Mouse (Mus musculus): ENCODE measurements at regions not wholly inside any gene's neighbourhood (a gene's known extent, or its start where the extent isn't known, plus 50 kb on each side); places are given as distances from the start of the nearest gene placed in this dataset.

DNA sequence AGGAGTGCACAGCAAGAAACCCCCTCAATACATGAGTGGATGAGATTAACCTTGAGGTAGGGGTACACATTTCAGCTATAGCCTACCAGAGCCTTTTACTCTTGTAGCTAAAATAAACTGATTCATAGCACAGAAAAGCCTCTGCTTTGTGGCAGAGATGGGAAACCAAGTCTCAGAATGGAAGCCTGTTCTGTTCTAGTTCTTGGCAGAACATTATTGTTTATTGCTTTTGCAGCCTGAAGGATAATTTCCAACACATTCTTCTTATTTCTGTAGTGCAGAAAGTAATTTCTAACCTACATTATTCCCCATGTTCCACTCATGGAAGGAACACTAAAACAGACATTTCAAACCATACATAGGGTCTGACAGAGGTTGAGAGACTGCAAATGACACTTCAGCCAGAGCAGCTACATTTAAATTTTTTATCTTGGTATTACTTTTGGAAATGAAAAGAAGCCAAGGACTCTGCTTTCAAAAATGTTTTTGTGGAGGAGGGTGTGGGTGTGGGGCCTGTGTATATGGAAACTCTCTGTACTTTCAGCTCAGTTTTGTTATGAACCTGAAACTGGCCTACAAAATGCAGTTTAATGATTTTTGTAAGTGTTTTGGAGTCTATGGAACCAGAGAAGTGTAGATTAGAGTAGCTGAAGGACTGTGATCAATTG lies 56.9 kb upstream of the Cd34 start:
- no peak for DNase-seq (ENCODE audit: low read depth, low spot score)
- H3K4me1 ChIP-seq (ENCODE audit: control insufficient read depth in 1 of 2, insufficient read depth in 2 of 2, low read length in 2 of 2) = peaks cover 0 to 10% of the 10 kb centered on the region in 2 experiments; a peak in 3 of 4 replicates
- peaks cover 0 to 1% of the 10 kb centered on the region in 2 experiments; a peak in 1 of 4 replicates for H3K27me3 ChIP-seq (ENCODE audit: control insufficient read depth in 1 of 2, insufficient read depth in 2 of 2, low read length in 2 of 2)
- H3K9ac ChIP-seq (ENCODE audit: control insufficient read depth, low read depth, low read length, poor library complexity, severe bottlenecking) = no peak overlapping the region
- peaks cover 0 to 7% of the 10 kb centered on the region in 2 experiments; a peak in 2 of 4 replicates for H3K36me3 ChIP-seq (ENCODE audit: control insufficient read depth in 1 of 2, insufficient read depth in 2 of 2, low read length in 2 of 2)
- TF ChIP-seq EP300 (IDR thresholded peaks at IDR 0.05; ENCODE audit: low read depth in 1 of 2, low read length in 2 of 2) = no peak
- no peak for TF ChIP-seq POLR2A (IDR thresholded peaks at IDR 0.05; ENCODE audit: control insufficient read depth in 1 of 2, insufficient read depth in 1 of 2, low read depth in 1 of 2, low read length in 2 of 2, poor library complexity in 1 of 2)
- no peak for TF ChIP-seq UBTF (IDR thresholded peaks at IDR 0.05; ENCODE audit: borderline replicate concordance, insufficient read depth, low read depth, low read length)
- no peak for TF ChIP-seq ZMIZ1 (IDR thresholded peaks at IDR 0.05; ENCODE audit: low read depth, low read length)
- no peak for TF ChIP-seq RCOR1 (IDR thresholded peaks at IDR 0.05; ENCODE audit: low read depth, low read length)
- no peak for TF ChIP-seq ZKSCAN1 (IDR thresholded peaks at IDR 0.05; ENCODE audit: low read depth, low read length)
- no peak for TF ChIP-seq NELFE (IDR thresholded peaks at IDR 0.05; ENCODE audit: low read depth, low read length)
- TF ChIP-seq ZNF384 (IDR thresholded peaks at IDR 0.05; ENCODE audit: low read depth, low read length) = no peak
- no peak for TF ChIP-seq USF2 (IDR thresholded peaks at IDR 0.05; ENCODE audit: borderline replicate concordance in 1 of 2, insufficient read depth in 1 of 2, low read depth in 1 of 2, low read length in 2 of 2)
- no peak for TF ChIP-seq ELF1 (IDR thresholded peaks at IDR 0.05; ENCODE audit: low read depth, low read length)
- TF ChIP-seq MAZ (IDR thresholded peaks at IDR 0.05; ENCODE audit: low read depth, low read length) = no peak
- TF ChIP-seq GATA1 (IDR thresholded peaks at IDR 0.05; ENCODE audit: low read depth, low read length) = no peak
- no peak for TF ChIP-seq POLR2AphosphoS2 (IDR thresholded peaks at IDR 0.05; ENCODE audit: low read length)
- no peak for TF ChIP-seq SIN3A (IDR thresholded peaks at IDR 0.05; ENCODE audit: low read length)
- no peak for TF ChIP-seq CTCF (IDR thresholded peaks at IDR 0.05 in 2 of 3, conservative IDR thresholded peaks at IDR 0.05 in 1 of 3; ENCODE audit: control insufficient read depth in 1 of 3, insufficient read depth in 1 of 3, low read depth in 2 of 3, low read length in 3 of 3, poor library complexity in 1 of 3, severe bottlenecking in 1 of 3)
- TF ChIP-seq CHD2 (IDR thresholded peaks at IDR 0.05; ENCODE audit: low read length) = no peak
- TF ChIP-seq GABPA (IDR thresholded peaks at IDR 0.05; ENCODE audit: low read depth, low read length) = no peak
- no peak for TF ChIP-seq MYC (IDR thresholded peaks at IDR 0.05; ENCODE audit: low read depth, low read length)
- no peaks in the 10 kb centered on the region for H3K9me3 ChIP-seq (replicated peaks; ENCODE audit: insufficient read depth, low read length)
- H3K4me3 ChIP-seq (ENCODE audit: control insufficient read depth in 1 of 2, insufficient read depth in 1 of 2, low read depth in 2 of 2, low read length in 2 of 2) = no peak overlapping the region
- no peaks in the 10 kb centered on the region for H3K79me2 ChIP-seq (ENCODE audit: control insufficient read depth, insufficient read depth, low read length, poor library complexity)
- H3K27ac ChIP-seq (ENCODE audit: control insufficient read depth, low read depth, low read length) = no peak overlapping the region

DNA sequence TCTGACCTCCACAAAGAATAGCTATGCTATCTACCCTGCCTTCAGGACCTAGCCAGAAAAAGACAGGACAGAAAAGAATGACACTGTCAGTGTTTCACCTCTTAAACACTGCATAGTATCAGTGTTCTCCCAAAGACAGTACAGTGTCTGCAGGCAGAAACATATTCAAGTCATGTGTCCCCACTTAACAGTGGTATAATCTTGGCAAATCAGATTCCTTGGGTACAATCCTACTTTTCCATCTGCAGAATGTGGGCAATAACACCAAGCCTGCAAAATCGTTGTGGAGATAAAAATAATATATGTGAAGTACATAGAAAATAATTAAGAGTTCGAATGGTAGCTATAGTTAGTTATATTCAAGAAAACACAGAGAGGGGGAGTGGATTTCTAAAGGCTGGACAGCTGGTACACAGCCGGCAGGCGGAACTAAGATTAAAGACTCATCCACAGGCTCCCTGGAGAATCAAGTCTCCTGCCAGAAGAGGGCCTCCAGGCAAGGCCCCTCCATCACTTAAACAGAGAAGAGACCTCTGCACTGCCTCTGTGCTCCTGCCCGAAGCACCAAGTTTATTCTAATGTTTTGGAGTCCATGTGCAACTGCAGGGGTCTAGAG lies 53.4 kb upstream of the Cd34 start:
- peaks cover 0 to 7% of the 10 kb centered on the region in 2 experiments; a peak in 2 of 4 replicates for H3K4me1 ChIP-seq (ENCODE audit: control insufficient read depth in 1 of 2, insufficient read depth in 2 of 2, low read length in 2 of 2)
- no peak overlapping the region for H3K27ac ChIP-seq (ENCODE audit: control insufficient read depth, low read depth, low read length)
- H3K4me3 ChIP-seq (ENCODE audit: control insufficient read depth in 1 of 2, insufficient read depth in 1 of 2, low read depth in 2 of 2, low read length in 2 of 2) = no peak overlapping the region
- H3K79me2 ChIP-seq (ENCODE audit: control insufficient read depth, insufficient read depth, low read length, poor library complexity) = no peaks in the 10 kb centered on the region
- H3K9me3 ChIP-seq (replicated peaks; ENCODE audit: insufficient read depth, low read length) = no peaks in the 10 kb centered on the region
- no peaks in the 10 kb centered on the region for H3K27me3 ChIP-seq (ENCODE audit: control insufficient read depth in 1 of 2, insufficient read depth in 2 of 2, low read length in 2 of 2)
- H3K36me3 ChIP-seq (ENCODE audit: control insufficient read depth in 1 of 2, insufficient read depth in 2 of 2, low read length in 2 of 2) = peaks cover 0 to 5% of the 10 kb centered on the region in 2 experiments; a peak in 2 of 4 replicates
- H3K9ac ChIP-seq (ENCODE audit: control insufficient read depth, low read depth, low read length, poor library complexity, severe bottlenecking) = no peak overlapping the region
- TF ChIP-seq NRF1 (IDR thresholded peaks at IDR 0.05; ENCODE audit: insufficient read depth, low read depth, low read length, poor library complexity, severe bottlenecking) (no peak), CHD2 (IDR thresholded peaks at IDR 0.05; ENCODE audit: low read length) (no peak), POLR2AphosphoS2 (IDR thresholded peaks at IDR 0.05; ENCODE audit: low read length) (no peak), POLR2AphosphoS5 (IDR thresholded peaks at IDR 0.05; ENCODE audit: borderline replicate concordance, low read depth, low read length) (no peak)
- DNase-seq (ENCODE audit: low read depth, low spot score) = peak; percentile 23

All from MEL (cell line).